Mouse (Mus musculus) liver, adult 2 months (tissue): Measurements from ENCODE around the gene Olfr434.

ENCODE experiments used
- CTCF ChIP-seq: fragments of 200-500 bp; IDR thresholded peaks from 2 replicates; pipeline ENCODE4 v1.5.1; 2011; ENCODE audit warnings: low read depth, low read length, control low read depth
- POLR2A ChIP-seq: fragments of 200-500 bp; IDR thresholded peaks from 2 replicates; pipeline ENCODE4 v1.6.1; 2011; ENCODE audit warnings: low read length, control low read depth; ENCODE audit not compliant: insufficient read depth; ENCODE audit errors: extremely low read depth

- TF ChIP-seq POLR2A (no peak), CTCF (no peak)
These were observed 21.8 kb upstream of the Olfr434 start for GRCm38 (mm10) chr6:43190986-43191385.
